Mouse (Mus musculus) stomach, postnatal 0 days (tissue): ENCODE data around the gene Gna12.

Experiments
- CTCF ChIP-seq: IDR thresholded peaks from 2 replicates; pipeline ENCODE4 v1.5.1; 2016; ENCODE audit warnings: antibody characterized with exemption, low read depth, mild to moderate bottlenecking, moderate library complexity
- EP300 ChIP-seq: optimal IDR thresholded peaks from 2 replicates; pipeline ENCODE3; 2016; ENCODE audit warnings: antibody characterized with exemption

- TF ChIP-seq CTCF: no peak
- no peak for TF ChIP-seq EP300
These were observed 119.2 kb downstream of the Gna12 start for GRCm38 (mm10) chr5:140711040-140711439.
